Mouse (Mus musculus): ENCODE data around the gene Mael.

The Mael gene

GRCm38 (mm10) chr1:166209371-166209770 lies 29.2 kb downstream of the Mael start:
- peak; percentile 66 for DNase-seq (ENCODE audit: low read depth, low spot score)

- no peak for DNase-seq (ENCODE audit: low read depth, low spot score)
Measured at GRCm38 (mm10) chr1:166205159-166205558, 33.4 kb downstream of the Mael start.

GRCm38 (mm10) chr1:166204171-166204570 lies 34.4 kb downstream of the Mael start:
- no peak for DNase-seq (ENCODE audit: low read depth, low spot score)

- peak; percentile 30 for DNase-seq (ENCODE audit: low read depth, low spot score)
Measured at GRCm38 (mm10) chr1:166189821-166190220, 48.7 kb downstream of the Mael start.

- DNase-seq (ENCODE audit: low read depth, low spot score), result no peak
Measured at GRCm38 (mm10) chr1:166185357-166185756, 53.2 kb downstream of the Mael start.

- peak; percentile 77 for DNase-seq (ENCODE audit: low read depth, low spot score)
Measured at GRCm38 (mm10) chr1:166184391-166185229, 53.9 kb downstream of the Mael start.

GRCm38 (mm10) chr1:166182952-166183627 lies 55.5 kb downstream of the Mael start:
- peak; percentile 73 for DNase-seq (ENCODE audit: low read depth, low spot score)

- no peak for DNase-seq (ENCODE audit: low read depth, low spot score)
Measured at GRCm38 (mm10) chr1:166181510-166181909, 57.0 kb downstream of the Mael start.

GRCm38 (mm10) chr1:166173621-166174020 lies 64.9 kb downstream of the Mael start:
- DNase-seq (ENCODE audit: low read depth, low spot score), result no peak

GRCm38 (mm10) chr1:166172992-166173391 lies 65.6 kb downstream of the Mael start:
- no peak for DNase-seq (ENCODE audit: low read depth, low spot score)

- peak; percentile 46 for DNase-seq (ENCODE audit: low read depth, low spot score)
Measured at GRCm38 (mm10) chr1:166170852-166171251, 67.7 kb downstream of the Mael start.

- no peak for DNase-seq (ENCODE audit: low read depth, low spot score)
Measured at GRCm38 (mm10) chr1:166169713-166170112, 68.8 kb downstream of the Mael start.

- no peak for DNase-seq (ENCODE audit: low read depth, low spot score)
Measured at GRCm38 (mm10) chr1:166168017-166168416, 70.5 kb downstream of the Mael start.

GRCm38 (mm10) chr1:166167405-166167804 lies 71.1 kb downstream of the Mael start:
- no peak for DNase-seq (ENCODE audit: low read depth, low spot score)

- no peak for DNase-seq (ENCODE audit: low read depth, low spot score)
Measured at GRCm38 (mm10) chr1:166165159-166165558, 73.4 kb downstream of the Mael start.

GRCm38 (mm10) chr1:166164580-166164979 lies 74.0 kb downstream of the Mael start:
- no peak for DNase-seq (ENCODE audit: low read depth, low spot score)

GRCm38 (mm10) chr1:166160569-166161445 lies 77.7 kb downstream of the Mael start:
- DNase-seq (ENCODE audit: low read depth, low spot score), result peak; percentile 83

GRCm38 (mm10) chr1:166160111-166160510 lies 78.4 kb downstream of the Mael start:
- DNase-seq (ENCODE audit: low read depth, low spot score), result no peak

GRCm38 (mm10) chr1:166158664-166159063 lies 79.9 kb downstream of the Mael start:
- no peak for DNase-seq (ENCODE audit: low read depth, low spot score)

- no peak for DNase-seq (ENCODE audit: low read depth, low spot score)
Measured at GRCm38 (mm10) chr1:166157712-166158111, 80.8 kb downstream of the Mael start.

GRCm38 (mm10) chr1:166155113-166155494 lies 83.4 kb downstream of the Mael start:
- no peak for DNase-seq (ENCODE audit: low read depth, low spot score)

Measured in brain, adult 2 months (tissue).